26 mouse cellular contexts compared by ENCODE assay signal in the genomic region with DNA sequence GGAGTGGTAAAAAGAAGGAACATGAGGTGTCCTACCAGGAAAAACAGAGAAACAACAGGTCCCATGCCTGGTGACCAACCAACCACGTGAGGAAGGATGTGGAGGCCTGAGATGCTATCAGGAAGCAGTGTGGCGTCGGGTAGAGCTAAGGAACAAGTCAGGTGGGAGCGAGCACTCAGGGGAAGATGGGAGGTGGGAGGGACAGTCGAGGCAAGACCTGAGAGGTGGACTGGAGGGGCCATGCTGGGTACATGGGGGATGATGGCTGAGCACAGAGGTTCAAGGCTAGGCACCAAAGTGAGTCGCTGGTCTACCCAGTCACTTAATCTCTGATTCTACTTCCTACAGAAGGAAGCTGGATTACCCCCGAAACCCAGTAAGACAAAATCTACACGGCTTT. TPM values are rescaled to one million over a fixed set of nuclear protein-coding genes. Genes with fewer than 3 reads are reported as not detected.
A peak's percentile ranks its signal among the peaks of the same experiment; 100 is the strongest.
DNase-seq lines count a peak whose midpoint lies in the region; ATAC-seq and TF ChIP-seq lines count a peak whose summit lies in the region.
"Had no signal": no experiment of that assay in that cellular context is flagged by ENCODE, and none has a peak within 500 bp of the region (broad histone marks: within the 10 kb centered on the region; RNA-seq: fewer than 3 reads in every experiment).

No protein-coding gene starts in this region.

- ATAC-seq in heart, embryonic 15.5 days (replicated peaks; ENCODE audit: insufficient number of reproducible peaks, insufficient read depth, low FRiP score, low read depth), result no peak
- ATAC-seq in liver, embryonic 13.5 days (ENCODE audit: low read depth), result no peak
- ATAC-seq in intestine, postnatal 0 days, result no peak
- ATAC-seq: activated CD4-positive, CD25-positive, alpha-beta regulatory T cell, adult 4 months; forebrain, embryonic 14.5 days; midbrain, embryonic 15.5 days had no signal

- no peaks in the 10 kb centered on the region for H3K27me3 ChIP-seq in heart, adult 2 months (ENCODE audit: control insufficient read depth, insufficient read depth, low read length)
- no peaks in the 10 kb centered on the region for H3K27me3 ChIP-seq in heart, embryonic 15.5 days
- H3K27me3 ChIP-seq in liver, embryonic 13.5 days, result peaks cover 4% of the 10 kb centered on the region; the same call in 1 of the 2 replicates
- H3K27me3 ChIP-seq in intestine, postnatal 0 days (replicated peaks; ENCODE audit: control insufficient read depth, insufficient read depth, low read length), result no peaks in the 10 kb centered on the region
- H3K27me3 ChIP-seq: embryonic facial prominence, embryonic 13.5 days; hindbrain, embryonic 15.5 days; limb, embryonic 15.5 days; midbrain, embryonic 15.5 days; neural tube, embryonic 13.5 days had no signal

- no peak for TF ChIP-seq CTCF in heart, adult 2 months (IDR thresholded peaks at IDR 0.05)
- TF ChIP-seq CTCF in intestine, postnatal 0 days (IDR thresholded peaks at IDR 0.05; ENCODE audit: low read depth), result no peak

- peaks cover 4% of the 10 kb centered on the region for H3K36me3 ChIP-seq in heart, adult 2 months (ENCODE audit: control insufficient read depth, insufficient read depth, low read length)
- no peaks in the 10 kb centered on the region for H3K36me3 ChIP-seq in heart, embryonic 15.5 days
- H3K36me3 ChIP-seq in liver, embryonic 13.5 days, result no peaks in the 10 kb centered on the region
- no peaks in the 10 kb centered on the region for H3K36me3 ChIP-seq in intestine, postnatal 0 days (ENCODE audit: control insufficient read depth, insufficient read depth)
- H3K36me3 ChIP-seq: embryonic facial prominence, embryonic 13.5 days; hindbrain, embryonic 15.5 days; limb, embryonic 15.5 days; midbrain, embryonic 15.5 days; neural tube, embryonic 13.5 days had no signal

- no peak for DNase-seq in heart, adult 2 months
- no peak for DNase-seq in heart, postnatal 14 days
- DNase-seq in heart, postnatal 10 days, result no peak
- no peak for DNase-seq in liver, embryonic 13.5 days
- DNase-seq in urinary bladder, postnatal 14 days (ENCODE audit: low spot score), result no peak
- DNase-seq: adrenal gland, postnatal 10 days; cerebellum, adult 8-10 months; cerebellum, postnatal 36 days; embryo, embryonic 11 days; kidney, adult 8-10 months; kidney, postnatal 10 days; left cerebral cortex, postnatal 4 days; lung, postnatal 4 days; retina, postnatal 1 day had no signal

- H3K4me1 ChIP-seq in heart, adult 2 months (ENCODE audit: control insufficient read depth, insufficient read depth, low read length), result peaks cover 10% of the 10 kb centered on the region; the same call in 1 of the 2 replicates
- H3K4me1 ChIP-seq in heart, embryonic 15.5 days (replicated peaks), result peaks cover 82% of the 10 kb centered on the region
- H3K4me1 ChIP-seq in liver, embryonic 13.5 days (replicated peaks), result peaks cover 88% of the 10 kb centered on the region
- no peaks in the 10 kb centered on the region for H3K4me1 ChIP-seq in intestine, postnatal 0 days (replicated peaks; ENCODE audit: control insufficient read depth, insufficient read depth, low read length)
- H3K4me1 ChIP-seq: hindbrain, embryonic 15.5 days; midbrain, embryonic 15.5 days; neural tube, embryonic 13.5 days had no signal

- no peak overlapping the region for H3K9ac ChIP-seq in heart, adult 2 months (ENCODE audit: low read depth, low read length)
- no peak overlapping the region for H3K9ac ChIP-seq in heart, embryonic 15.5 days
- H3K9ac ChIP-seq in liver, embryonic 13.5 days, result peak overlapping the region; percentile 75
- no peak overlapping the region for H3K9ac ChIP-seq in intestine, postnatal 0 days (ENCODE audit: low read depth, low read length)
- H3K9ac ChIP-seq: embryonic facial prominence, embryonic 13.5 days; hindbrain, embryonic 15.5 days; limb, embryonic 15.5 days; midbrain, embryonic 15.5 days; neural tube, embryonic 13.5 days had no signal

- TF ChIP-seq POLR2A in heart, adult 2 months (IDR thresholded peaks at IDR 0.05; ENCODE audit: insufficient read depth, low read depth, low read length), result no peak

- WGBS in heart, adult 2 months, result 51% methylated on average over 8 of the region's 8 CpGs
- 58% methylated on average over 8 of the region's 8 CpGs for WGBS in heart, embryonic 15.5 days
- WGBS in liver, embryonic 13.5 days (ENCODE audit: insufficient replicate concordance), result 26% methylated on average over 8 of the region's 8 CpGs
- WGBS in intestine, postnatal 0 days, result 81% methylated on average over 8 of the region's 8 CpGs

- no peak overlapping the region for H3K4me2 ChIP-seq in heart, embryonic 15.5 days
- peak overlapping the region; percentile 77 for H3K4me2 ChIP-seq in liver, embryonic 13.5 days
- H3K4me2 ChIP-seq in intestine, postnatal 0 days (replicated peaks; ENCODE audit: low read depth), result no peak overlapping the region
- H3K4me2 ChIP-seq: embryonic facial prominence, embryonic 13.5 days; hindbrain, embryonic 15.5 days; limb, embryonic 15.5 days; midbrain, embryonic 15.5 days; neural tube, embryonic 13.5 days had no signal

- TF ChIP-seq EP300 in heart, adult 2 months (IDR thresholded peaks at IDR 0.05; ENCODE audit: insufficient read depth, low read depth, low read length), result no peak

- H3K27ac ChIP-seq in heart, adult 2 months, result peak overlapping the region; percentile 74
- peak overlapping the region; percentile 92 for H3K27ac ChIP-seq in heart, embryonic 15.5 days
- peak overlapping the region; percentile 97 for H3K27ac ChIP-seq in liver, embryonic 13.5 days
- H3K27ac ChIP-seq in intestine, postnatal 0 days (ENCODE audit: low read depth, low read length), result no peak overlapping the region
- H3K27ac ChIP-seq: embryonic facial prominence, embryonic 13.5 days; hindbrain, embryonic 15.5 days; left cerebral cortex, adult 2 months; limb, embryonic 15.5 days; midbrain, embryonic 15.5 days; neural tube, embryonic 13.5 days had no signal

- intact Hi-C loops in heart, adult 2 months (cut with DNase I), result no loop called here
- intact Hi-C loops in heart, postnatal 14 days (cut with DNase I), result no loop called here
- intact Hi-C loops in heart, postnatal 10 days (cut with DNase I), result no loop called here

- H3K9me3 ChIP-seq in heart, embryonic 15.5 days (replicated peaks), result no peaks in the 10 kb centered on the region
- H3K9me3 ChIP-seq in liver, embryonic 13.5 days (replicated peaks), result no peaks in the 10 kb centered on the region
- no peaks in the 10 kb centered on the region for H3K9me3 ChIP-seq in intestine, postnatal 0 days (ENCODE audit: control insufficient read depth)
- H3K9me3 ChIP-seq: embryonic facial prominence, embryonic 13.5 days; hindbrain, embryonic 15.5 days; limb, embryonic 15.5 days; midbrain, embryonic 15.5 days; neural tube, embryonic 13.5 days had no signal

- no peak overlapping the region for H3K4me3 ChIP-seq in heart, adult 2 months
- no peak overlapping the region for H3K4me3 ChIP-seq in heart, embryonic 15.5 days
- peak overlapping the region; percentile 63 for H3K4me3 ChIP-seq in liver, embryonic 13.5 days (replicated peaks)
- H3K4me3 ChIP-seq in intestine, postnatal 0 days (ENCODE audit: low read depth, low read length), result no peak overlapping the region
- H3K4me3 ChIP-seq: embryonic facial prominence, embryonic 13.5 days; hindbrain, embryonic 15.5 days; left cerebral cortex, adult 2 months; limb, embryonic 15.5 days; midbrain, embryonic 15.5 days; neural tube, embryonic 13.5 days had no signal

- H3K79me2 ChIP-seq in heart, adult 2 months (replicated peaks; ENCODE audit: control insufficient read depth, insufficient read depth, low read length), result no peaks in the 10 kb centered on the region

RNA-seq across cellular contexts. Expression of a gene that starts 42.1 kb away (rescaled TPM):
- total RNA-seq in heart, adult 2 months (2021), result 100 to 1,000 TPM; 389 to 391 TPM
- polyA plus RNA-seq in heart, adult 2 months (2012; rRNA removed), result 193 and 253 TPM in 2 replicates
- total RNA-seq in heart, postnatal 14 days (2021), result 100 to 1,000 TPM; 401 to 402 TPM
- 41.0 and 47.7 TPM in 2 replicates for polyA plus RNA-seq in heart, embryonic 15.5 days (2015; fragmentation: Nextera tagmentation; extraction: Ambion mirVana)
- 100 to 1,000 TPM; 378 to 449 TPM for total RNA-seq in heart, postnatal 10 days (2021)
- polyA plus RNA-seq in liver, embryonic 13.5 days (2015; fragmentation: Nextera tagmentation; extraction: Ambion mirVana), result 0.16 and 0.21 TPM in 2 replicates
- polyA plus RNA-seq in intestine, postnatal 0 days (2015; fragmentation: Nextera tagmentation; extraction: Ambion mirVana), result 9.8 and 10.0 TPM in 2 replicates
- total RNA-seq: granulocyte monocyte progenitor cell, adult 5-6 weeks; megakaryocyte-erythroid progenitor cell, adult 5-6 weeks had no signal
- polyA plus RNA-seq: activated CD4-positive, CD25-positive, alpha-beta regulatory T cell, adult 4 months had no signal
